Mouse (Mus musculus): Measurements from ENCODE around the gene Ttf1. TPM values are rescaled to one million over a fixed set of nuclear protein-coding genes. Genes with fewer than 3 reads are reported as not detected.
"Not testable (repeated sequence)": the region's sequence is repeated elsewhere in the genome, so short reads cannot be mapped to it uniquely, and the experiment has no call there.

Gene Ttf1
- polyA plus RNA-seq, 1 experiment from 2014 or later: 12.0 TPM

GRCm38 (mm10) chr2:29102416-29103377, 42.6 kb downstream of the Ttf1 start:
- 86% methylated on average over 9 of the region's 10 CpGs for WGBS
- H3K4me1 ChIP-seq; ATAC-seq (ENCODE audit: low FRiP score); H3K9ac ChIP-seq; H3K36me3 ChIP-seq; H3K27ac ChIP-seq; H3K4me2 ChIP-seq (replicated peaks); H3K27me3 ChIP-seq; H3K4me3 ChIP-seq; H3K9me3 ChIP-seq (replicated peaks): not testable (repeated sequence)

GRCm38 (mm10) chr2:29120969-29121368, 60.9 kb downstream of the Ttf1 start:
- H3K4me3 ChIP-seq: no peak overlapping the region
- no peak overlapping the region for H3K9ac ChIP-seq
- no peaks in the 10 kb centered on the region for H3K27me3 ChIP-seq
- no peaks in the 10 kb centered on the region for H3K9me3 ChIP-seq (replicated peaks)
- ATAC-seq (ENCODE audit: low FRiP score): no peak
- no peaks in the 10 kb centered on the region for H3K36me3 ChIP-seq
- H3K4me1 ChIP-seq: peaks cover under 1% of the 10 kb centered on the region; the same call in 1 of the 2 replicates
- no peak overlapping the region for H3K27ac ChIP-seq
- no peak overlapping the region for H3K4me2 ChIP-seq (replicated peaks)

GRCm38 (mm10) chr2:29122446-29122845, 62.4 kb downstream of the Ttf1 start:
- WGBS: 82% methylated on average over 3 of the region's 3 CpGs
- no peak overlapping the region for H3K4me3 ChIP-seq
- peaks cover 8% of the 10 kb centered on the region for H3K4me1 ChIP-seq
- H3K4me2 ChIP-seq (replicated peaks): no peak overlapping the region
- peaks cover 11% of the 10 kb centered on the region; the same call in 1 of the 2 replicates for H3K36me3 ChIP-seq
- no peaks in the 10 kb centered on the region for H3K9me3 ChIP-seq (replicated peaks)
- no peak for ATAC-seq (ENCODE audit: low FRiP score)
- no peak overlapping the region for H3K9ac ChIP-seq
- H3K27me3 ChIP-seq: no peaks in the 10 kb centered on the region
- no peak overlapping the region for H3K27ac ChIP-seq

GRCm38 (mm10) chr2:29123907-29124569, 64.0 kb downstream of the Ttf1 start, which contains the start of gene Setx:
Gene Setx, plus strand, starts transcription at chr2:29124181.
- H3K4me3 ChIP-seq: peak within 1 kb of the TSS; percentile 70
- H3K9ac ChIP-seq: peak within 1 kb of the TSS; percentile 88
- no peak for ATAC-seq (ENCODE audit: low FRiP score)
- H3K4me2 ChIP-seq (replicated peaks): peak within 1 kb of the TSS; percentile 75
- no peaks in the 10 kb centered on the region for H3K9me3 ChIP-seq (replicated peaks)
- WGBS: 68% methylated on average over 14 of the region's 14 CpGs
- H3K27me3 ChIP-seq: no peaks in the 10 kb centered on the region
- peak within 1 kb of the TSS; percentile 94 for H3K27ac ChIP-seq
- peaks cover 8% of the 10 kb centered on the region for H3K4me1 ChIP-seq
- H3K36me3 ChIP-seq: peaks cover 23% of the 10 kb centered on the region

GRCm38 (mm10) chr2:29124571-29124935, 64.5 kb downstream of the Ttf1 start:
- Histone ChIP-seq H3K4me2 (replicated peaks) (peak overlapping the region; percentile 75), H3K9ac (peak overlapping the region; percentile 42; the same call in 1 of the 2 replicates), H3K27ac (peak overlapping the region; percentile 94), H3K9me3 (replicated peaks) (no peaks in the 10 kb centered on the region), H3K4me1 (peaks cover 8% of the 10 kb centered on the region), H3K27me3 (no peaks in the 10 kb centered on the region), H3K4me3 (peak overlapping the region; percentile 70), H3K36me3 (peaks cover 28% of the 10 kb centered on the region)
- ATAC-seq (ENCODE audit: low FRiP score): no peak; the same call in 1 of the 2 replicates
- WGBS: under 1% methylated on average over 23 of the region's 24 CpGs

- peak overlapping the region; percentile 94 for H3K27ac ChIP-seq
- peaks cover 8% of the 10 kb centered on the region for H3K4me1 ChIP-seq
- H3K4me3 ChIP-seq: peak overlapping the region; percentile 70
- H3K36me3 ChIP-seq: peaks cover 34% of the 10 kb centered on the region
- peak overlapping the region; percentile 75 for H3K4me2 ChIP-seq (replicated peaks)
- H3K9ac ChIP-seq: peak overlapping the region; percentile 88
- under 1% methylated on average over 77 of the region's 81 CpGs for WGBS
- H3K27me3 ChIP-seq: no peaks in the 10 kb centered on the region
- peak; percentile 99 for ATAC-seq (ENCODE audit: low FRiP score)
- no peaks in the 10 kb centered on the region for H3K9me3 ChIP-seq (replicated peaks)
Measured at GRCm38 (mm10) chr2:29124936-29125701, 65.1 kb downstream of the Ttf1 start.

GRCm38 (mm10) chr2:29130118-29130899, 70.2 kb downstream of the Ttf1 start:
- Histone ChIP-seq H3K36me3 (peaks cover 64% of the 10 kb centered on the region), H3K9me3 (replicated peaks) (no peaks in the 10 kb centered on the region), H3K27ac (no peak overlapping the region), H3K27me3 (no peaks in the 10 kb centered on the region), H3K9ac (no peak overlapping the region), H3K4me3 (no peak overlapping the region), H3K4me2 (replicated peaks) (no peak overlapping the region), H3K4me1 (peaks cover 8% of the 10 kb centered on the region)
- ATAC-seq (ENCODE audit: low FRiP score): no peak
- 96% methylated on average over 7 of the region's 7 CpGs for WGBS

- H3K4me2 ChIP-seq (replicated peaks): no peak overlapping the region
- H3K4me3 ChIP-seq: no peak overlapping the region
- H3K9me3 ChIP-seq (replicated peaks): no peaks in the 10 kb centered on the region
- ATAC-seq (ENCODE audit: low FRiP score): no peak
- H3K36me3 ChIP-seq: peaks cover 59% of the 10 kb centered on the region
- H3K9ac ChIP-seq: no peak overlapping the region
- H3K27me3 ChIP-seq: no peaks in the 10 kb centered on the region
- H3K4me1 ChIP-seq: no peaks in the 10 kb centered on the region
- H3K27ac ChIP-seq: no peak overlapping the region
Measured at GRCm38 (mm10) chr2:29135161-29135560, 75.1 kb downstream of the Ttf1 start.

Other genes with a start within 250 kb of the Ttf1 start
- 32.0 and 33.5 TPM in 2 replicates for gene Gtf3c4, start 219.9 kb upstream of the Ttf1 start, polyA plus RNA-seq (2016; fragmentation: Nextera tagmentation; extraction: Ambion mirVana)
- 16.7 and 17.6 TPM in 2 replicates for gene Ddx31, start 219.9 kb upstream of the Ttf1 start, polyA plus RNA-seq (2016; fragmentation: Nextera tagmentation; extraction: Ambion mirVana)
- gene Barhl1, start 143.6 kb upstream of the Ttf1 start, polyA plus RNA-seq (2016; fragmentation: Nextera tagmentation; extraction: Ambion mirVana): 9.0 and 9.9 TPM in 2 replicates
- 0.40 and 0.82 TPM in 2 replicates for gene Cfap77, start 5.2 kb upstream of the Ttf1 start, polyA plus RNA-seq (2016; fragmentation: Nextera tagmentation; extraction: Ambion mirVana)
- 17.4 and 20.0 TPM in 2 replicates for gene Setx, start 63.9 kb downstream of the Ttf1 start, polyA plus RNA-seq (2016; fragmentation: Nextera tagmentation; extraction: Ambion mirVana)
- 2.6 and 3.1 TPM in 2 replicates for gene Ntng2, start 192.7 kb downstream of the Ttf1 start, polyA plus RNA-seq (2016; fragmentation: Nextera tagmentation; extraction: Ambion mirVana)

Data from hindbrain, embryonic 12.5 days (tissue).